Mouse (Mus musculus) limb, embryonic 12.5 days (tissue): ENCODE data around the gene Sall4. TPM values are rescaled to one million over a fixed set of nuclear protein-coding genes. Genes with fewer than 3 reads are reported as not detected.
"Not testable (repeated sequence)": the region's sequence is repeated elsewhere in the genome, so short reads cannot be mapped to it uniquely, and the experiment has no call there.

ENCODE experiments used
- ATAC-seq: fragments of 200-750 bp; cut with Nextera tagmentation; 2 replicates; pipeline ENCODE4 v1.8.0; 2017; ENCODE audit warnings: low read depth, moderate TSS enrichment; ENCODE audit not compliant: insufficient number of reproducible peaks, insufficient read depth, low FRiP score, low TSS enrichment
- H3K27ac ChIP-seq: fragments of 300-500 bp; sonication (generic); 2 replicates; pipeline ENCODE4 v1.5.1; 2016; ENCODE audit warnings: mild to moderate bottlenecking, moderate library complexity
- H3K27me3 ChIP-seq: fragments of 300-500 bp; sonication (generic); 2 replicates; pipeline ENCODE4 v1.6.1; 2016; ENCODE audit warnings: mild to moderate bottlenecking, moderate library complexity
- H3K36me3 ChIP-seq: fragments of 300-500 bp; sonication (generic); 2 replicates; pipeline ENCODE4 v1.6.1; 2016; ENCODE audit warnings: mild to moderate bottlenecking, moderate library complexity
- H3K4me1 ChIP-seq: fragments of 300-500 bp; sonication (generic); replicated peaks from 2 replicates; pipeline ENCODE4 v1.6.1; 2016
- H3K4me2 ChIP-seq: fragments of 300-500 bp; sonication (generic); 2 replicates; pipeline ENCODE4 v1.6.1; 2016; ENCODE audit warnings: mild to moderate bottlenecking, moderate library complexity
- H3K4me3 ChIP-seq: fragments of 300-500 bp; sonication (generic); replicated peaks from 2 replicates; pipeline ENCODE4 v1.5.1; 2016; ENCODE audit warnings: mild to moderate bottlenecking
- H3K9ac ChIP-seq: fragments of 300-500 bp; sonication (generic); replicated peaks from 2 replicates; pipeline ENCODE4 v1.6.1; 2016; ENCODE audit warnings: mild to moderate bottlenecking, moderate library complexity
- H3K9me3 ChIP-seq: fragments of 300-500 bp; sonication (generic); 2 replicates; pipeline ENCODE4 v1.6.1; 2016; ENCODE audit warnings: mild to moderate bottlenecking, moderate library complexity
- WGBS: fragments of 180-500 bp; shearing (Covaris S2); methylation state at CpG from one replicate; pipeline ENCODE4 v1.1.7; 2016; 5-methylcytosine and 5-hydroxymethylcytosine counted together
- polyA plus RNA-seq: library from polyadenylated mRNA; unstranded; fragments of >200 nt; fragmentation: Nextera tagmentation; extraction: Ambion mirVana; gene quantifications from 2 replicates; pipeline ENCODE4 v1.2.1, GENCODE M21; 2016

The Sall4 gene
- polyA plus RNA-seq, 1 experiment from 2014 or later: 5.1 TPM

GRCm38 (mm10) chr2:168744406-168744805 is 23.3 kb downstream of the Sall4 start:
- H3K4me2 ChIP-seq, H3K27me3 ChIP-seq, ATAC-seq, H3K9ac ChIP-seq, H3K4me3 ChIP-seq, H3K4me1 ChIP-seq, H3K27ac ChIP-seq, H3K9me3 ChIP-seq, H3K36me3 ChIP-seq: not testable (repeated sequence)
- 89% methylated on average over 10 of the region's 10 CpGs for WGBS

GRCm38 (mm10) chr2:168742649-168743048 is 25.1 kb downstream of the Sall4 start:
- Histone ChIP-seq H3K9me3 (0 out of 2 replicates have a peak, but pooled peaks cover 3% of the 10 kb centered on the region), H3K4me3 (peak overlapping the region; percentile 88), H3K27ac (no peak overlapping the region), H3K27me3 (no peaks in the 10 kb centered on the region), H3K9ac (no peak overlapping the region), H3K4me2 (peak overlapping the region; percentile 73; the same call in 1 of the 2 replicates), H3K4me1 (peaks cover 7% of the 10 kb centered on the region; the same call in 1 of the 2 replicates), H3K36me3 (no peaks in the 10 kb centered on the region)
- WGBS: 27% methylated on average over 7 of the region's 7 CpGs
- ATAC-seq: no peak

GRCm38 (mm10) chr2:168742059-168742627 is 25.6 kb downstream of the Sall4 start, which contains the start of gene Atp9a:
Gene Atp9a, minus strand, starts transcription at chr2:168742409.
- H3K36me3 ChIP-seq: no peaks in the 10 kb centered on the region
- H3K9ac ChIP-seq: peak within 1 kb of the TSS; percentile 80
- peak within 1 kb of the TSS; percentile 88 for H3K4me3 ChIP-seq
- ATAC-seq: peak; percentile 16; the same call in 1 of the 2 replicates
- WGBS: 8% methylated on average over 31 of the region's 33 CpGs
- H3K4me1 ChIP-seq: peaks cover 7% of the 10 kb centered on the region; the same call in 1 of the 2 replicates
- peak within 1 kb of the TSS; percentile 78 for H3K4me2 ChIP-seq
- 0 out of 2 replicates have a peak, but pooled peaks cover 3% of the 10 kb centered on the region for H3K9me3 ChIP-seq
- H3K27me3 ChIP-seq: no peaks in the 10 kb centered on the region
- peak within 1 kb of the TSS; percentile 69; the same call in 1 of the 2 replicates for H3K27ac ChIP-seq

- under 1% methylated on average over 62 of the region's 108 CpGs for WGBS
- H3K36me3 ChIP-seq: no peaks in the 10 kb centered on the region
- peak; percentile 73 for ATAC-seq
- H3K27ac ChIP-seq: peak overlapping the region; percentile 69; the same call in 1 of the 2 replicates
- H3K4me2 ChIP-seq: peak overlapping the region; percentile 78
- H3K9ac ChIP-seq: peak overlapping the region; percentile 80
- H3K4me1 ChIP-seq: peaks cover 7% of the 10 kb centered on the region; the same call in 1 of the 2 replicates
- peak overlapping the region; percentile 88 for H3K4me3 ChIP-seq
- 0 out of 2 replicates have a peak, but pooled peaks cover 3% of the 10 kb centered on the region for H3K9me3 ChIP-seq
- no peaks in the 10 kb centered on the region for H3K27me3 ChIP-seq
Observed at GRCm38 (mm10) chr2:168741273-168742058, 26.3 kb downstream of the Sall4 start.

GRCm38 (mm10) chr2:168740496-168740895 is 27.2 kb downstream of the Sall4 start:
- no peaks in the 10 kb centered on the region for H3K36me3 ChIP-seq
- H3K9me3 ChIP-seq: 0 out of 2 replicates have a peak, but pooled peaks cover 3% of the 10 kb centered on the region
- H3K4me2 ChIP-seq: peak overlapping the region; percentile 78
- H3K9ac ChIP-seq: peak overlapping the region; percentile 80; the same call in 1 of the 2 replicates
- H3K4me1 ChIP-seq: peaks cover 7% of the 10 kb centered on the region; the same call in 1 of the 2 replicates
- ATAC-seq: no peak
- WGBS: 88% methylated on average over 10 of the region's 10 CpGs
- H3K27me3 ChIP-seq: no peaks in the 10 kb centered on the region
- no peak overlapping the region for H3K27ac ChIP-seq
- H3K4me3 ChIP-seq: peak overlapping the region; percentile 88

GRCm38 (mm10) chr2:168738854-168739253 is 28.9 kb downstream of the Sall4 start:
- no peak overlapping the region for H3K27ac ChIP-seq

GRCm38 (mm10) chr2:168737878-168738277 is 29.9 kb downstream of the Sall4 start:
- Histone ChIP-seq H3K9ac (no peak overlapping the region), H3K4me1 (peaks cover 7% of the 10 kb centered on the region; the same call in 1 of the 2 replicates), H3K27ac (no peak overlapping the region), H3K36me3 (no peaks in the 10 kb centered on the region), H3K27me3 (no peaks in the 10 kb centered on the region), H3K4me3 (no peak overlapping the region), H3K9me3 (0 out of 2 replicates have a peak, but pooled peaks cover 3% of the 10 kb centered on the region), H3K4me2 (no peak overlapping the region)
- 87% methylated on average over 10 of the region's 10 CpGs for WGBS
- no peak for ATAC-seq

More at GRCm38 (mm10) chr2:168738854-168739253, 28.9 kb downstream of the Sall4 start:
- ATAC-seq: no peak
- H3K4me2 ChIP-seq: no peak overlapping the region
- H3K4me1 ChIP-seq: peaks cover 7% of the 10 kb centered on the region; the same call in 1 of the 2 replicates
- no peaks in the 10 kb centered on the region for H3K36me3 ChIP-seq
- H3K4me3 ChIP-seq: no peak overlapping the region
- H3K27me3 ChIP-seq: no peaks in the 10 kb centered on the region
- H3K9me3 ChIP-seq: 0 out of 2 replicates have a peak, but pooled peaks cover 3% of the 10 kb centered on the region
- H3K9ac ChIP-seq: no peak overlapping the region
- 94% methylated on average over 1 of the region's 1 CpGs for WGBS

- H3K4me3 ChIP-seq: no peak overlapping the region
- no peak overlapping the region for H3K27ac ChIP-seq
- H3K4me1 ChIP-seq: peaks cover 10% of the 10 kb centered on the region; the same call in 1 of the 2 replicates
- ATAC-seq: no peak
- no peaks in the 10 kb centered on the region for H3K9me3 ChIP-seq
- WGBS: 58% methylated on average over 11 of the region's 11 CpGs
- no peaks in the 10 kb centered on the region for H3K27me3 ChIP-seq
- H3K4me2 ChIP-seq: no peak overlapping the region
- no peaks in the 10 kb centered on the region for H3K36me3 ChIP-seq
- no peak overlapping the region for H3K9ac ChIP-seq
Observed at GRCm38 (mm10) chr2:168734023-168734422, 33.7 kb downstream of the Sall4 start.

- Histone ChIP-seq H3K9me3 (no peaks in the 10 kb centered on the region), H3K36me3 (no peaks in the 10 kb centered on the region), H3K27ac (no peak overlapping the region), H3K4me2 (no peak overlapping the region), H3K4me1 (peaks cover 19% of the 10 kb centered on the region), H3K4me3 (no peak overlapping the region), H3K27me3 (no peaks in the 10 kb centered on the region), H3K9ac (no peak overlapping the region)
- 72% methylated on average over 8 of the region's 8 CpGs for WGBS
- no peak for ATAC-seq
Observed at GRCm38 (mm10) chr2:168731258-168731657, 36.5 kb downstream of the Sall4 start.

GRCm38 (mm10) chr2:168729736-168730135 is 38.0 kb downstream of the Sall4 start:
- Histone ChIP-seq H3K9ac (no peak overlapping the region), H3K9me3 (no peaks in the 10 kb centered on the region), H3K27ac (no peak overlapping the region), H3K36me3 (no peaks in the 10 kb centered on the region), H3K27me3 (no peaks in the 10 kb centered on the region), H3K4me1 (peaks cover 25% of the 10 kb centered on the region), H3K4me3 (no peak overlapping the region), H3K4me2 (no peak overlapping the region)
- ATAC-seq: no peak
- 83% methylated on average over 12 of the region's 12 CpGs for WGBS

GRCm38 (mm10) chr2:168728045-168728444 is 39.7 kb downstream of the Sall4 start:
- 75% methylated on average over 12 of the region's 12 CpGs for WGBS
- no peaks in the 10 kb centered on the region for H3K27me3 ChIP-seq
- peaks cover 25% of the 10 kb centered on the region for H3K4me1 ChIP-seq
- no peak overlapping the region for H3K4me3 ChIP-seq
- ATAC-seq: no peak
- H3K4me2 ChIP-seq: no peak overlapping the region
- H3K27ac ChIP-seq: no peak overlapping the region
- H3K36me3 ChIP-seq: no peaks in the 10 kb centered on the region
- H3K9ac ChIP-seq: no peak overlapping the region
- H3K9me3 ChIP-seq: no peaks in the 10 kb centered on the region
